Mouse (Mus musculus) MEL (cell line): ENCODE results near the gene Krt42.

Experiments
- CTCF ChIP-seq, 3 experiments: IDR thresholded peaks in 2 of 3; conservative IDR thresholded peaks in 1 of 3; 2 replicates each; pipeline ENCODE4 v1.5.1; 2011 to 2012; ENCODE audit warnings: low read length in 3 of 3, low read depth in 2 of 3, mild to moderate bottlenecking in 2 of 3, improper control_type of control experiment in 1 of 3, inconsistent platforms in 1 of 3, mixed read lengths in 1 of 3, moderate library complexity in 1 of 3; ENCODE audit not compliant: control insufficient read depth in 1 of 3, insufficient read depth in 1 of 3, poor library complexity in 1 of 3, severe bottlenecking in 1 of 3
- EP300 ChIP-seq, 2 experiments: IDR thresholded peaks; 2 replicates each; pipeline ENCODE4 v1.6.1; 2011; ENCODE audit warnings: improper control_type of control experiment in 2 of 2, low read length in 2 of 2, low read depth in 1 of 2, mild to moderate bottlenecking in 1 of 2
- ETS1 ChIP-seq: IDR thresholded peaks from 2 replicates; pipeline ENCODE4 v1.6.1; 2012; ENCODE audit warnings: low read depth, mild to moderate bottlenecking, inconsistent platforms, low read length, improper control_type of control experiment, moderate library complexity
- GATA1 ChIP-seq: IDR thresholded peaks from 2 replicates; pipeline ENCODE4 v1.6.1; 2011; ENCODE audit warnings: low read depth, low read length, improper control_type of control experiment
- MAX ChIP-seq: IDR thresholded peaks from 2 replicates; pipeline ENCODE4 v1.6.1; 2011; ENCODE audit warnings: low read length, improper control_type of control experiment
- MAZ ChIP-seq: IDR thresholded peaks from 2 replicates; pipeline ENCODE4 v1.6.1; 2012; ENCODE audit warnings: low read depth, mild to moderate bottlenecking, inconsistent platforms, low read length, improper control_type of control experiment
- NRF1 ChIP-seq: IDR thresholded peaks from 2 replicates; pipeline ENCODE4 v1.6.1; 2014; ENCODE audit warnings: low read depth, mild to moderate bottlenecking, inconsistent platforms, low read length, improper control_type of control experiment, moderate library complexity; ENCODE audit not compliant: poor library complexity, insufficient read depth, severe bottlenecking
- POLR2A ChIP-seq, 2 experiments: IDR thresholded peaks; 2 replicates each; pipeline ENCODE4 v1.6.1; 2011 to 2012; ENCODE audit warnings: low read length in 2 of 2, mild to moderate bottlenecking in 2 of 2, control low read depth in 1 of 2, improper control_type of control experiment in 1 of 2, low read depth in 1 of 2, moderate library complexity in 1 of 2; ENCODE audit not compliant: control insufficient read depth in 1 of 2, insufficient read depth in 1 of 2, poor library complexity in 1 of 2
- TBP ChIP-seq: IDR thresholded peaks from 2 replicates; pipeline ENCODE4 v1.8.0; 2011; ENCODE audit warnings: low read depth, low read length, improper control_type of control experiment
- TCF12 ChIP-seq: IDR thresholded peaks from 2 replicates; pipeline ENCODE4 v1.6.1; 2014; ENCODE audit warnings: low read depth, mild to moderate bottlenecking, inconsistent platforms, low read length, improper control_type of control experiment, moderate library complexity
- USF1 ChIP-seq: IDR thresholded peaks from 2 replicates; pipeline ENCODE4 v1.6.1; 2014; ENCODE audit warnings: low read depth, mild to moderate bottlenecking, inconsistent platforms, low read length, improper control_type of control experiment, moderate library complexity
- ZC3H11A ChIP-seq: IDR thresholded peaks from 2 replicates; pipeline ENCODE4 v1.6.1; 2012; ENCODE audit warnings: low read depth, mild to moderate bottlenecking, inconsistent platforms, low read length, improper control_type of control experiment

- TF ChIP-seq USF1, result no peak
- no peak for TF ChIP-seq GATA1
- no peak for TF ChIP-seq EP300 (IDR thresholded peaks at IDR 0.05; ENCODE audit: low read depth in 1 of 2, low read length in 2 of 2)
- TF ChIP-seq MAZ, result no peak
- TF ChIP-seq CTCF (IDR thresholded peaks at IDR 0.05 in 2 of 3, conservative IDR thresholded peaks at IDR 0.05 in 1 of 3; ENCODE audit: control insufficient read depth in 1 of 3, insufficient read depth in 1 of 3, low read depth in 2 of 3, low read length in 3 of 3, poor library complexity in 1 of 3, severe bottlenecking in 1 of 3), result no peak
- no peak for TF ChIP-seq MAX
- TF ChIP-seq TCF12, result no peak
- no peak for TF ChIP-seq TBP
- no peak for TF ChIP-seq POLR2A (IDR thresholded peaks at IDR 0.05; ENCODE audit: control insufficient read depth in 1 of 2, insufficient read depth in 1 of 2, low read depth in 1 of 2, low read length in 2 of 2, poor library complexity in 1 of 2)
- TF ChIP-seq ZC3H11A, result no peak
- no peak for TF ChIP-seq ETS1
- TF ChIP-seq NRF1, result no peak
These were observed 42.5 kb upstream of the Krt42 start for GRCm38 (mm10) chr11:100312096-100312679.
